Mouse (Mus musculus): Measurements from ENCODE around the gene Rcsd1.

DNA sequence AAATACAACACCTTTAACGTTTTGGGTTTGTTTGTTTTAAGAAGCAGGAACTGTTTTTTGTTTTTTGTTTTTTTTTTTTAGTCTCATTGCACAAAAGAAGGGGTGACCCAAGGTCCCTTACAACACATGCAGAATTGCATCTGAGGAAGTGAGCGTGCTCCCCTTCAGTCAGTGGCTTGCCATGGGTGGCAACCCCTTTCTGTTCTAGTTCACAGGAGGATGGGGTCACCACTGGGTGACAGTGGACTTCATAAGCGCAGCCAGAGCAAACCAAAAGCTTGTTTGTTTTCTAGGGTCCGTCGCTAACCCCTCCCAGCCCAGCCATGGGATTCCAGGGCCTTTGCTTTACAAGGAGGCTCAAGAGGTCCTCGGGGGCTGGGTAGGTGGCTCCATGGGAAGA is 22.0 kb upstream of the Rcsd1 start:
- no peak for TF ChIP-seq EP300 (IDR thresholded peaks at IDR 0.05; ENCODE audit: low read depth)
- no peak for TF ChIP-seq CTCF (IDR thresholded peaks at IDR 0.05; ENCODE audit: low read depth)

All from liver, postnatal 0 days (tissue).